Mouse (Mus musculus): ENCODE results near the gene Egfem1. TPM values are rescaled to one million over a fixed set of nuclear protein-coding genes. Genes with fewer than 3 reads are reported as not detected.

The Egfem1 gene
- polyA plus RNA-seq, 1 experiment from 2014 or later: 1.3 TPM

- H3K9me3 ChIP-seq (ENCODE audit: control insufficient read depth, low read length): no peaks in the 10 kb centered on the region
- no peaks in the 10 kb centered on the region for H3K27me3 ChIP-seq (replicated peaks; ENCODE audit: control insufficient read depth, insufficient read depth, low read length)
- 85% methylated on average over 6 of the region's 6 CpGs for WGBS
- H3K4me1 ChIP-seq (ENCODE audit: control insufficient read depth, insufficient read depth, low read length): no peaks in the 10 kb centered on the region
- no peak for ATAC-seq (ENCODE audit: low read depth)
- no peaks in the 10 kb centered on the region for H3K36me3 ChIP-seq (ENCODE audit: control insufficient read depth, insufficient read depth, low read length)
- DNase-seq (ENCODE audit: low spot score): no peak
- H3K9ac ChIP-seq (ENCODE audit: low read depth, low read length): no peak overlapping the region
- H3K4me3 ChIP-seq (ENCODE audit: low read depth, low read length): no peak overlapping the region
- no peak overlapping the region for H3K27ac ChIP-seq (replicated peaks; ENCODE audit: low read depth, low read length)
- H3K4me2 ChIP-seq (ENCODE audit: low read depth, low read length): no peak overlapping the region
Observed at GRCm38 (mm10) chr3:29443024-29443423, 361.2 kb downstream of the Egfem1 start.

GRCm38 (mm10) chr3:29444661-29445060, 362.8 kb downstream of the Egfem1 start:
- Histone ChIP-seq H3K4me1 (ENCODE audit: control insufficient read depth, insufficient read depth, low read length) (no peaks in the 10 kb centered on the region), H3K9ac (ENCODE audit: low read depth, low read length) (no peak overlapping the region), H3K4me3 (ENCODE audit: low read depth, low read length) (no peak overlapping the region), H3K9me3 (ENCODE audit: control insufficient read depth, low read length) (no peaks in the 10 kb centered on the region), H3K4me2 (ENCODE audit: low read depth, low read length) (no peak overlapping the region), H3K27me3 (replicated peaks; ENCODE audit: control insufficient read depth, insufficient read depth, low read length) (no peaks in the 10 kb centered on the region), H3K27ac (replicated peaks; ENCODE audit: low read depth, low read length) (no peak overlapping the region), H3K36me3 (ENCODE audit: control insufficient read depth, insufficient read depth, low read length) (no peaks in the 10 kb centered on the region)
- DNase-seq (ENCODE audit: low spot score): peak; percentile 27
- ATAC-seq (ENCODE audit: low read depth): no peak
- 46% methylated on average over 5 of the region's 5 CpGs for WGBS

GRCm38 (mm10) chr3:29446081-29446480, 364.3 kb downstream of the Egfem1 start:
- Histone ChIP-seq H3K27me3 (replicated peaks; ENCODE audit: control insufficient read depth, insufficient read depth, low read length) (no peaks in the 10 kb centered on the region), H3K4me3 (ENCODE audit: low read depth, low read length) (no peak overlapping the region), H3K9ac (ENCODE audit: low read depth, low read length) (no peak overlapping the region), H3K4me2 (ENCODE audit: low read depth, low read length) (no peak overlapping the region), H3K9me3 (ENCODE audit: control insufficient read depth, low read length) (no peaks in the 10 kb centered on the region), H3K36me3 (ENCODE audit: control insufficient read depth, insufficient read depth, low read length) (no peaks in the 10 kb centered on the region), H3K4me1 (ENCODE audit: control insufficient read depth, insufficient read depth, low read length) (no peaks in the 10 kb centered on the region), H3K27ac (replicated peaks; ENCODE audit: low read depth, low read length) (no peak overlapping the region)
- no peak for ATAC-seq (ENCODE audit: low read depth)
- WGBS: 38% methylated on average over 3 of the region's 3 CpGs
- no peak for DNase-seq (ENCODE audit: low spot score)

GRCm38 (mm10) chr3:29448829-29449406, 367.1 kb downstream of the Egfem1 start:
- no peak for DNase-seq (ENCODE audit: low spot score)
- Histone ChIP-seq H3K27ac (replicated peaks; ENCODE audit: low read depth, low read length) (no peak overlapping the region), H3K4me1 (ENCODE audit: control insufficient read depth, insufficient read depth, low read length) (no peaks in the 10 kb centered on the region), H3K9ac (ENCODE audit: low read depth, low read length) (no peak overlapping the region), H3K27me3 (replicated peaks; ENCODE audit: control insufficient read depth, insufficient read depth, low read length) (no peaks in the 10 kb centered on the region), H3K4me2 (ENCODE audit: low read depth, low read length) (no peak overlapping the region), H3K4me3 (ENCODE audit: low read depth, low read length) (no peak overlapping the region), H3K9me3 (ENCODE audit: control insufficient read depth, low read length) (no peaks in the 10 kb centered on the region), H3K36me3 (ENCODE audit: control insufficient read depth, insufficient read depth, low read length) (no peaks in the 10 kb centered on the region)
- WGBS: 77% methylated on average over 5 of the region's 5 CpGs
- no peak for ATAC-seq (ENCODE audit: low read depth)

GRCm38 (mm10) chr3:29498211-29498610, 416.4 kb downstream of the Egfem1 start:
- no peaks in the 10 kb centered on the region for H3K36me3 ChIP-seq (ENCODE audit: control insufficient read depth, insufficient read depth, low read length)
- no peaks in the 10 kb centered on the region for H3K27me3 ChIP-seq (replicated peaks; ENCODE audit: control insufficient read depth, insufficient read depth, low read length)
- H3K27ac ChIP-seq (replicated peaks; ENCODE audit: low read depth, low read length): no peak overlapping the region
- H3K4me2 ChIP-seq (ENCODE audit: low read depth, low read length): no peak overlapping the region
- DNase-seq (ENCODE audit: low spot score) (no peak), ATAC-seq (ENCODE audit: low read depth) (no peak)
- H3K4me3 ChIP-seq (ENCODE audit: low read depth, low read length): no peak overlapping the region
- H3K4me1 ChIP-seq (ENCODE audit: control insufficient read depth, insufficient read depth, low read length): no peaks in the 10 kb centered on the region
- H3K9me3 ChIP-seq (ENCODE audit: control insufficient read depth, low read length): no peaks in the 10 kb centered on the region
- 58% methylated on average over 2 of the region's 2 CpGs for WGBS
- H3K9ac ChIP-seq (ENCODE audit: low read depth, low read length): no peak overlapping the region

- H3K36me3 ChIP-seq (ENCODE audit: control insufficient read depth, insufficient read depth, low read length): no peaks in the 10 kb centered on the region
- H3K4me2 ChIP-seq (ENCODE audit: low read depth, low read length): no peak overlapping the region
- no peaks in the 10 kb centered on the region for H3K9me3 ChIP-seq (ENCODE audit: control insufficient read depth, low read length)
- WGBS: 45% methylated on average over 6 of the region's 6 CpGs
- no peaks in the 10 kb centered on the region for H3K27me3 ChIP-seq (replicated peaks; ENCODE audit: control insufficient read depth, insufficient read depth, low read length)
- no peak overlapping the region for H3K4me3 ChIP-seq (ENCODE audit: low read depth, low read length)
- no peak for ATAC-seq (ENCODE audit: low read depth)
- DNase-seq (ENCODE audit: low spot score): no peak
- H3K9ac ChIP-seq (ENCODE audit: low read depth, low read length): no peak overlapping the region
- H3K27ac ChIP-seq (replicated peaks; ENCODE audit: low read depth, low read length): no peak overlapping the region
- no peaks in the 10 kb centered on the region for H3K4me1 ChIP-seq (ENCODE audit: control insufficient read depth, insufficient read depth, low read length)
Observed at GRCm38 (mm10) chr3:29499188-29499587, 417.4 kb downstream of the Egfem1 start.

- Histone ChIP-seq H3K4me3 (ENCODE audit: low read depth, low read length) (no peak overlapping the region), H3K4me2 (ENCODE audit: low read depth, low read length) (no peak overlapping the region), H3K9ac (ENCODE audit: low read depth, low read length) (no peak overlapping the region), H3K4me1 (ENCODE audit: control insufficient read depth, insufficient read depth, low read length) (no peaks in the 10 kb centered on the region), H3K27me3 (replicated peaks; ENCODE audit: control insufficient read depth, insufficient read depth, low read length) (no peaks in the 10 kb centered on the region), H3K27ac (replicated peaks; ENCODE audit: low read depth, low read length) (no peak overlapping the region), H3K9me3 (ENCODE audit: control insufficient read depth, low read length) (no peaks in the 10 kb centered on the region), H3K36me3 (ENCODE audit: control insufficient read depth, insufficient read depth, low read length) (no peaks in the 10 kb centered on the region)
- DNase-seq (ENCODE audit: low spot score) (no peak), ATAC-seq (ENCODE audit: low read depth) (no peak)
- WGBS: 82% methylated on average over 11 of the region's 11 CpGs
Observed at GRCm38 (mm10) chr3:29525298-29525962, 443.6 kb downstream of the Egfem1 start.

GRCm38 (mm10) chr3:29525963-29526301, 444.1 kb downstream of the Egfem1 start:
- Histone ChIP-seq H3K27me3 (replicated peaks; ENCODE audit: control insufficient read depth, insufficient read depth, low read length) (no peaks in the 10 kb centered on the region), H3K4me3 (ENCODE audit: low read depth, low read length) (no peak overlapping the region), H3K4me2 (ENCODE audit: low read depth, low read length) (no peak overlapping the region), H3K9ac (ENCODE audit: low read depth, low read length) (no peak overlapping the region), H3K36me3 (ENCODE audit: control insufficient read depth, insufficient read depth, low read length) (no peaks in the 10 kb centered on the region), H3K4me1 (ENCODE audit: control insufficient read depth, insufficient read depth, low read length) (no peaks in the 10 kb centered on the region), H3K27ac (replicated peaks; ENCODE audit: low read depth, low read length) (no peak overlapping the region), H3K9me3 (ENCODE audit: control insufficient read depth, low read length) (no peaks in the 10 kb centered on the region)
- no peak for DNase-seq (ENCODE audit: low spot score)
- WGBS: 88% methylated on average over 12 of the region's 12 CpGs
- no peak for ATAC-seq (ENCODE audit: low read depth)

GRCm38 (mm10) chr3:29539211-29539610, 457.4 kb downstream of the Egfem1 start:
- Histone ChIP-seq H3K36me3 (ENCODE audit: control insufficient read depth, insufficient read depth, low read length) (no peaks in the 10 kb centered on the region), H3K4me1 (ENCODE audit: control insufficient read depth, insufficient read depth, low read length) (no peaks in the 10 kb centered on the region), H3K9ac (ENCODE audit: low read depth, low read length) (no peak overlapping the region), H3K9me3 (ENCODE audit: control insufficient read depth, low read length) (no peaks in the 10 kb centered on the region), H3K27me3 (replicated peaks; ENCODE audit: control insufficient read depth, insufficient read depth, low read length) (no peaks in the 10 kb centered on the region), H3K4me3 (ENCODE audit: low read depth, low read length) (no peak overlapping the region), H3K4me2 (ENCODE audit: low read depth, low read length) (no peak overlapping the region), H3K27ac (replicated peaks; ENCODE audit: low read depth, low read length) (no peak overlapping the region)
- 76% methylated on average over 2 of the region's 2 CpGs for WGBS
- DNase-seq (ENCODE audit: low spot score): no peak
- ATAC-seq (ENCODE audit: low read depth): no peak

Measured in embryonic facial prominence, embryonic 14.5 days (tissue).